Mouse (Mus musculus) intestine, postnatal 0 days (tissue): ENCODE measurements around the gene Ifit1bl2. TPM values are rescaled to one million over a fixed set of nuclear protein-coding genes. Genes with fewer than 3 reads are reported as not detected.
A peak's percentile ranks its signal among the peaks of the same experiment; 100 is the strongest.
"Not testable (repeated sequence)": the region's sequence is repeated elsewhere in the genome, so short reads cannot be mapped to it uniquely, and the experiment has no call there.

Experiments
- ATAC-seq: fragments of 200-750 bp; cut with Nextera tagmentation; 2 replicates; pipeline ENCODE4 v1.8.0; 2017; ENCODE audit warnings: mild to moderate bottlenecking, moderate TSS enrichment, moderate library complexity
- H3K27ac ChIP-seq: fragments of 300-500 bp; sonication (generic); 2 replicates; pipeline ENCODE4 v1.5.1; 2014; ENCODE audit warnings: mild to moderate bottlenecking, low read depth, low read length, moderate library complexity
- H3K27me3 ChIP-seq: fragments of 300-500 bp; sonication (generic); replicated peaks from 2 replicates; pipeline ENCODE4 v1.6.1; 2014; ENCODE audit warnings: low read length, mixed read lengths; ENCODE audit not compliant: control insufficient read depth, insufficient read depth
- H3K36me3 ChIP-seq: fragments of 300-500 bp; sonication (generic); 2 replicates; pipeline ENCODE4 v1.6.1; 2014; ENCODE audit warnings: mild to moderate bottlenecking, moderate library complexity; ENCODE audit not compliant: control insufficient read depth, insufficient read depth
- H3K4me1 ChIP-seq: fragments of 300-500 bp; sonication (generic); replicated peaks from 2 replicates; pipeline ENCODE4 v1.6.1; 2014; ENCODE audit warnings: antibody characterized with exemption, low read length, mixed read lengths; ENCODE audit not compliant: control insufficient read depth, insufficient read depth
- H3K4me2 ChIP-seq: fragments of 300-500 bp; sonication (generic); replicated peaks from 2 replicates; pipeline ENCODE4 v1.6.1; 2014; ENCODE audit warnings: low read depth, mild to moderate bottlenecking, moderate library complexity
- H3K4me3 ChIP-seq: fragments of 300-500 bp; sonication (generic); 2 replicates; pipeline ENCODE4 v1.5.1; 2014; ENCODE audit warnings: low read depth, low read length
- H3K9ac ChIP-seq: fragments of 300-500 bp; sonication (generic); 2 replicates; pipeline ENCODE4 v1.6.1; 2014; ENCODE audit warnings: mild to moderate bottlenecking, low read depth, low read length
- H3K9me3 ChIP-seq: fragments of 300-500 bp; sonication (generic); 2 replicates; pipeline ENCODE4 v1.6.1; 2016; ENCODE audit warnings: mixed run types; ENCODE audit not compliant: control insufficient read depth
- CTCF ChIP-seq: sonication (generic); IDR thresholded peaks from 2 replicates; pipeline ENCODE4 v1.5.1; 2016; ENCODE audit warnings: low read depth, mild to moderate bottlenecking, control low read depth, antibody characterized with exemption, moderate library complexity
- WGBS: fragments of 180-500 bp; shearing (Covaris S2); extraction: QIAGEN DNeasy Blood & Tissue Kit; methylation state at CpG from one replicate; pipeline ENCODE4 v1.1.7; 2014; 5-methylcytosine and 5-hydroxymethylcytosine counted together
- polyA plus RNA-seq: library from polyadenylated mRNA; unstranded; fragments of >200 nt; fragmentation: Nextera tagmentation; extraction: Ambion mirVana; gene quantifications from 2 replicates; pipeline ENCODE4 v1.2.1, GENCODE M21; 2015

Ifit1bl2 gene
- polyA plus RNA-seq, 1 experiment from 2014 or later = 134 TPM

GRCm38 (mm10) chr19:34585740-34586458 lies 54.6 kb downstream of the Ifit1bl2 start:
- ATAC-seq = peak; percentile 22; the same call in 1 of the 2 replicates
- WGBS = 55% methylated on average over 5 of the region's 5 CpGs
- not testable (repeated sequence) for H3K27me3 ChIP-seq, H3K4me3 ChIP-seq, H3K36me3 ChIP-seq, H3K4me2 ChIP-seq, H3K4me1 ChIP-seq, H3K9me3 ChIP-seq, H3K27ac ChIP-seq, H3K9ac ChIP-seq
- peak; percentile 41 for TF ChIP-seq CTCF

GRCm38 (mm10) chr19:34583126-34583766 lies 57.3 kb downstream of the Ifit1bl2 start, which contains the start of gene Ifit3:
Gene Ifit3, plus strand, starts transcription at chr19:34583531.
- H3K9ac ChIP-seq, H3K27ac ChIP-seq: not testable (repeated sequence)
- peak; percentile 91 for ATAC-seq

DNA sequence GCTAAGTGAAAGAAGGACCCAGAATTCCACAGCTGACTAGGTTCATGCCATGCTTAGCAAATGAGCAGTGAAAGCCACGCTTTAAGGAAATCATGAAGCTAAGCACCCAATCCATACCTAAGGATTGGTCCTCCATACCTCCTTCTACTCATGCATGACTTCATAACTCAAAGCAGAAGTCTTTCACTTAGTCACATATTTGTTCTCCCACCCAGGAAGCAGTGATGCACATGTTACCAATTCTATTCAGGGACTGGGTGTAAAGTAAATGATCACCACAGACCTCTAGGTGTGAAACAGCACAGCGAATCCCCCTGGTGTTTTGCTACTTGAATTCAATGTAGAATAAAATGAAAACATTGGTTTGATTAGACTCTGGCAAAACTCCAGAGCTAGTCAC lies 57.8 kb downstream of the Ifit1bl2 start:
- ATAC-seq, H3K4me1 ChIP-seq, H3K27me3 ChIP-seq, H3K36me3 ChIP-seq, H3K4me2 ChIP-seq, H3K27ac ChIP-seq, H3K9ac ChIP-seq, H3K9me3 ChIP-seq, H3K4me3 ChIP-seq: not testable (repeated sequence)
- 93% methylated on average over 2 of the region's 2 CpGs for WGBS

More at GRCm38 (mm10) chr19:34583126-34583766, 57.3 kb downstream of the Ifit1bl2 start, which contains the start of gene Ifit3:
- H3K9me3 ChIP-seq, H3K4me3 ChIP-seq, H3K36me3 ChIP-seq, H3K4me1 ChIP-seq, H3K4me2 ChIP-seq, H3K27me3 ChIP-seq: not testable (repeated sequence)
- 20% methylated on average over 2 of the region's 2 CpGs for WGBS

- ATAC-seq = no peak
- H3K36me3 ChIP-seq = no peaks in the 10 kb centered on the region; the same call in 1 of the 2 replicates
- H3K9me3 ChIP-seq = no peaks in the 10 kb centered on the region
- H3K4me1 ChIP-seq = 0 out of 2 replicates have a peak, but pooled peaks cover 3% of the 10 kb centered on the region
- no peaks in the 10 kb centered on the region for H3K27me3 ChIP-seq
- H3K27ac ChIP-seq = no peak overlapping the region
- H3K4me2 ChIP-seq = no peak overlapping the region
- no peak overlapping the region for H3K9ac ChIP-seq
- WGBS = 74% methylated on average over 1 of the region's 1 CpGs
- no peak for TF ChIP-seq CTCF
- no peak overlapping the region for H3K4me3 ChIP-seq
These were observed 63.4 kb downstream of the Ifit1bl2 start for GRCm38 (mm10) chr19:34577121-34577520.

GRCm38 (mm10) chr19:34573650-34574049 lies 66.9 kb downstream of the Ifit1bl2 start:
- Histone ChIP-seq H3K9me3 (no peaks in the 10 kb centered on the region), H3K4me3 (no peak overlapping the region), H3K36me3 (no peaks in the 10 kb centered on the region; the same call in 1 of the 2 replicates), H3K9ac (no peak overlapping the region), H3K4me2 (no peak overlapping the region), H3K27me3 (no peaks in the 10 kb centered on the region), H3K4me1 (0 out of 2 replicates have a peak, but pooled peaks cover 3% of the 10 kb centered on the region), H3K27ac (no peak overlapping the region)
- TF ChIP-seq CTCF = no peak
- WGBS = 70% methylated on average over 5 of the region's 5 CpGs
- peak; percentile 61 for ATAC-seq

DNA sequence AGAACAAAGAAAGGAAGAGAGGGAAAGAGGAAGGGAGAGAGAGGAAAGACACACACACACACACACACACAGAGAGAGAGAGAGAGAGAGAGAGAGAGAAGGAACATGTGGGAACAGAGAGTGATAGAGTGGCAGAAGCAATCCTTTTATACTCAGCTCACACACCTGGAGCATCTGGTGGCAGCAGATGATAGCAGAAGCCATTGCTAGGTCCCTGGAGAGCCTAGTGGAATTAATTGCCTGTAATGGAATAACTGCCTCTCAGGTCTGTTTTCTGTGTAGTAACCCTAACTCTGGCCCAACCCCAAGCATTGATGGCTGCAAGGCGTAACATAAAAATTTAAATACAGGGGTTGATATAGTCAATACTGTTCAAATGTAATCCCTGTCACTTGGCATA lies 69.5 kb downstream of the Ifit1bl2 start:
- H3K9me3 ChIP-seq = no peaks in the 10 kb centered on the region
- no peak for ATAC-seq
- no peak overlapping the region for H3K4me3 ChIP-seq
- H3K9ac ChIP-seq = no peak overlapping the region
- no peak for TF ChIP-seq CTCF
- 97% methylated on average over 1 of the region's 1 CpGs for WGBS
- H3K4me1 ChIP-seq = 0 out of 2 replicates have a peak, but pooled peaks cover 3% of the 10 kb centered on the region
- H3K27ac ChIP-seq = no peak overlapping the region
- no peaks in the 10 kb centered on the region for H3K27me3 ChIP-seq
- 0 out of 2 replicates have a peak overlapping the region, but pooled peaks have one; percentile 6 for H3K4me2 ChIP-seq
- no peaks in the 10 kb centered on the region; the same call in 1 of the 2 replicates for H3K36me3 ChIP-seq
